Mouse (Mus musculus): ENCODE measurements around the gene Dph1.

DNA sequence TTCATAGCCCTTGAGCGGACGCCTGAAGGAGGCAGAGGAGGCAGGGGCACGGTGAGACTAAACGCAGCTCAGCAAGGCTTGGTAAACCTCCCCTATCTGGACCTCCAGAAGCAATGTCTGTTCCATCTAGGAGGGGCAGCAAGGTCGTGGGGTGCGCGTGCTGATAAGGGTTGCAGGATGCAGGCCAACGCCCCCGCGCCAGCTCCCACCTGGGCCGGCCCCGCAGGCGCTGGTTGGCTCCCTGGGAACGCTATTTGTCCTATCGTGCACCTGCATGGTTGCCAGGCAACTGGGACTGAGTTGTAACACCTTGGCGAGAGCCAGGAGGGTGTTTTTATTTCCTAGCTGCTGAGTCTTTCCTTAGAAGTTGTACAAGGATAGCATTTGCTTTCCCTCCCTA, 43.7 kb upstream of the Dph1 start:
- TF ChIP-seq CTCF (IDR thresholded peaks at IDR 0.05; ENCODE audit: low read depth) (no peak), EP300 (IDR thresholded peaks at IDR 0.05; ENCODE audit: low read depth) (no peak)

Data from heart, postnatal 0 days (tissue).